Mouse (Mus musculus) B cell, adult 2 months (primary cell): ENCODE measurements around the gene Olfr697.
"Not testable (repeated sequence)": the region's sequence is repeated elsewhere in the genome, so short reads cannot be mapped to it uniquely, and the experiment has no call there.

ENCODE experiments used
- DNase-seq, 2 experiments: peaks; one replicate each; pipeline ENCODE4 v3.0.0; 2022

The Olfr697 gene

DNA sequence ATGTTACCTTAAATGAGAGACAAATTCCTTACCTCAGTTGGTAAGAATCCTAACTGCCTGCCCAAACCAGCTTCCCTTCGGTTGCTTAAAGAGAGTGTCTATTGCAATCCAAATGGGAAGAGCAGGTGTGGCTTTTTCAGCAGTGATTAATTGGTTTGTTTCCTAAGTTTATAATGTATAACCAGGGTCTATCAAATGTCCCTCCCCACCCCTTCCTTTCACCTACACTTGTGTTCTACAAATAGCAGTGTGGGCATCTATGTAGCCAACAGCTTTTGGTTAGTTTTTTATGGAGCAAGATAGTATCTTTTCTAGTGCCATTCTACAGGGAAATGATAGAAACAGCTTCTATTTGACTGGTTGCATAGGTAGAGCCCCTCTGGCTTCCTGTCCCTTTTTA, at the start of gene Olfr697:
Olfr697 (minus strand) TSS at position 101 of the 400 bp plus-strand sequence.
- no peak for DNase-seq

DNA sequence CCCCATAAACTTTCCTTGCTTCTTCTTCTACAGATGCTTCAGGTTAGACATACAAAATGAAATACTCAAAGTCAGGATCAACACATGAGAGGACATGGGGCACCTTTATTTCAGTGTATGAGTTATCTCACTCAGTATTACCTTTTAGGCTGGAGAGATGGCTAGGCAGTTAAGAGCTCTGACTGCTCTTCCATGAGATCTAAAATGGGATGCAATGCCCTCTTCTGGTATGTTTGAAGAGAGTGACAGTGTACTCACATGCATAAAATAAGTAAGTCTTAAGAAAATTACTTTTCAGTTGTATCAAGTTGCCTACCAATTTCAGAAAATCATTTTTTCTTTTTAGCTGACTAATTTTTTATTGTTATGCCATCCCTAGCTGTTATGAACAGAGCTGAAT, 46.1 kb upstream of the Olfr697 start:
- DNase-seq, result no peak

DNA sequence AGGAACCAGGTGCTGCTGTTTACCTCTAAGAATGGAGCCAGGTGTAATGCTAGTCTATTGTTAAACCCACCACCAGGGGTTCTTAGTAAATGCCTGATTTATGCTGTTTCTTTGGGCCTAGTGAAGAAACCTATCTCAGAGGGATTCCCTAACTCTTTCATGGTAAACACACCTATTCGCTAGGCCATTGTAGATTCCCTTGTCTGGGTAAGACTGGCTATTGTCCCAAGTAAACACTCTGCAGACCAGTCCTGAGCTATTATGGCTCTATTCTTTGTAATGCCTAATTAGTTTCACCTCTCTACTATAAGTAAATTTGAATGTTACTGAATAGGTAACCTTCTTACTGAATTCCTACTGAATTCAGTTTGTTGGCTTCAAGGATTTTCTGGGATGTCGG, 18.8 kb upstream of the Olfr697 start:
- not testable (repeated sequence) for DNase-seq

DNA sequence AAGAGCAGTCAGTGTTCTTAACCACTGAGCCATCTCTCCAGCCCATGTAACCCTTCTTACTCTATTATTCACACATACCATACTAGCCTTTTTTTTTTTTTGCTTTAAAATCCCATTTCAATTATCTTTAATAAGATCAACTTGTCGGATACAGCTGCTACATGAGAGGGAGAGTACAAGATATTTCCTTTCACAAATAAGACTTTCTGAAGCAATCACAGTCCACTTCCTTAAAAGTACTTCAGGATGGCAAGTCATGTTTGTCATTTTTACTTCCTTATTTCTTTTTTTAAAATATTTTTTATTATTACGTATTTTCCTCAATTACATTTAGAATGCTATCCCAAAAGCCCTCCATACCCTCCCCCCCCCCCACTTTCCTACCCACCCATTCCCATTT, 16.6 kb upstream of the Olfr697 start:
- no peak for DNase-seq

DNA sequence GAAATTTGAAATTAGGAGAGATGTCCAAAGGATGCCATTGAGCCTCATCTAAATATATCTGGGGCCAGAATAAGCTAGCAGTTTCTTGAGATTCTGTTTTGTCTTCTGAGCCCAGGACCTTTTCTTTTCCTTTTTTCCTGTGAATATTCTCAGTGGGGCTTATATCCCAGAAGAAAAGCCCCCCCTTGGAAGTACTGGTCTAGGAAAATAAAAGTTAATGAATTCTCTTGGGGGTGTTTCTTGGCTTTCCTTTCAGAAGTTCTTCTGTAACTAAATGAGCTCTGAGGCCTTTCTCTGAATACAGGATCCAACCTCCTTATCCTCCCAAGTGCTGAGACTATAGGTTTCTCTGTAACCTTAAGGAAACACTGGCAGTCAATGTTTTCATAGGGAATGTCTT, 13.1 kb upstream of the Olfr697 start, which contains the start of gene Olfr698:
Olfr698 (minus strand) TSS at position 101 of the 400 bp plus-strand sequence.
- DNase-seq, result no peak

DNA sequence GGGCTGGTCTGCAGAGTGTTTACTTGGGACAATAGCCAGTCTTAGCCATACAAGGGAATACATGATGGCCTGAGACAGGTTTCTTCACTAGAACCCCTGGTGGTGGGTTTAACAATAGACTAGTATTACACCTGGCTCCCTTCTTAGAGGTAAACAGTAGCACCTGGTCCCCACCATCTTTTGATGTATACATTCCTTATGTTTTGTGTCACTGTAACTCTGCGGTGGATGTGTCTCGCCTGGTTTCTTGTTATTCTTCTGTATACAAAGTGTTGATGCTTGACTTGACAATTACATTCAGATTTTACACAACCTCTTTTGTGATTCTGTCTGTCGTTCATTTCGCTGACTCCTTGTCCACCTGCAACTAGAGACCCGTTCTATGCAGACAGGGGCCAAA, 3.6 kb upstream of the Olfr697 start:
- DNase-seq, result no peak

DNA sequence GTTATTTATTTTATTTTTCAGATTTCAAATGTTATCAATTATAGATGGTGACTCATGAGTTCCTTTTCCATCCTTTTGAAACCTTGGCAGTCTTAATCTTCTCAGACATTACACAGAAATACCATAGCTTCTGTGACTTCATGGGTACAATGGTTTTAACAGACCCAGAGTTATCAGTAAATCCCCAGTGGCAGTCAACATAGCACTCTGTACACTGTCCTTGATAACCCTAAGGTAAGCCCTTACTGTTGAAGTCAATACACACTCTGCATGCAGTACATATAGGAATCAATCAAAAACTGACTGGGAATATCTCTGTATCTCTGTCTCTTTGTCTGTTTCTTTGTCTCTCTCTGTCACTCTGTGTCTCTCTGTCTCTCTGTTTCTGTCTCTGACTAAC, 5.2 kb downstream of the Olfr697 start:
- no peak for DNase-seq

DNA sequence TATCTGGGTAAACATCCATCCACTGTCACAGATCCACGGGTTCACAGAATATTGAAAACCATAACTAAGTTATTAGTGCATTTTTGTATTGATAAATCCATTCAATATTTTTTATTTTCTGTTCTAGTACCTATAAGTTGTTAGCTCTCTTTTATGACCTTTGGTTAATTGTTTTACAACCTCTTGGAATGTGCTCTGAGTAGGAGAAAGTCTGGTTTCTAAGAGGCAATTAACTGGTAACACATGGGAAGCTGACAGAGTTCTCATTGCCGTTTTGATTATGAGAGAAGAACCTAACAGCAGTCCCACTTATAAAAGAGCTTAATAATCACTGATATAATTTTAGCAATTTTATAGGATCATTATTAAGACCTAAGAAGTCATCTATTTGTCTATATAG, 8.5 kb downstream of the Olfr697 start:
- DNase-seq, result no peak

DNA sequence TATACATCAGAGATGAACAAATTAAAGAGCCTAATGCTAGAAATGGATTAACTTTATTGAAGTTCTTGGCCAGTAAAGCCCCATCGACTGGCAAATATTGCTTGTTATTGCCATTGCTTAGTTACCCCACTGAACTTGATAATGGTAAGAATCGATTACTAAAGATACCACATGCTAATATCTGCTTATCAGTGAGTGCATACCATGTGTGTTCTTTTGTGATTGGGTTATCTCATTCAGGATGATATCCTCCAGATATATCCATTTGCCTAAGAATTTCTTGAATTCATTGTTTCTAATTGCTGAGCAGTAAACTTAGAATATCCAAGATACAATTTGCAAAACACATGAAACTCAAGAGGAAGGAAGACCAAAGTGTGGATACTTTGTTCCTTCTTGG, 16.6 kb downstream of the Olfr697 start:
- not testable (repeated sequence) for DNase-seq

DNA sequence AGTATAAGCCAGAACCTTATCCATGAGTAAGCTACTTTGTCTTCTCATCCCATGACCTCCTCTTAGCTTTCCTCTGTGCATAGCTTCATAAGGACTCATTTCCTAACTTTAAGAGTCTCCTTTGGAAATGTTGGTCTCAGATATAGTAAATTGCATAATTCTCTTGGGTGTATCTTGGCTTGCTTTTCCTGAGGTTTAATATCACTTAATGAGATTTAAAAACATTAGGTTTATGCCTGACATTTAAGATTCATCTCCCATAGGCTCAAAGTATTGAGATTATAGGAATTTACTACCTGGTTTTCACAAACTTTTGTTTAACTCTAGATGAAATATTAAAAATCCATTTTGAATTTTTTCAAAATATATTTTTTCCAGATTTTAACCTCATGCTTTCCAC, 25.9 kb downstream of the Olfr697 start, which contains the start of gene Olfr695:
Olfr695 (minus strand) TSS at position 101 of the 400 bp plus-strand sequence.
- no peak for DNase-seq

DNA sequence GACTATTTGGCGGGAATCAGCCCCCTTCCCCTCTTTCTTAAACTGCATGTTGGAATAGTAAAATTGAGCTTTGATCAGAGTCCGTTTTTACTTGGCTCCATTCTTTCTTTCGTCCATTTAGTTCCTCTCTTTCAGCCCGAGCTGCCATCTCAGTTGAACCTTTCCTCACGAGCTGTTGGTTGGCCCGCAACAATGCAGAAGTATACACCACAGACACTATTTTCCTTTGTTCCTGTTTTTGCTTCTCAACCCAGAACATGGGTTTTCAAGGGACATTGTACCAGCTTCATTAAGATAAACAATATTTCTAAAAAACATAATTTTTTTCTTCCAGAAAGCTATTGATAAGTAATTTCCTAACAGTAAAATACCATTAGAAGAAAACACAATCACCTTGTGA, 30.8 kb downstream of the Olfr697 start:
- peak in 1 of 2 experiments; percentile 7 for DNase-seq

DNA sequence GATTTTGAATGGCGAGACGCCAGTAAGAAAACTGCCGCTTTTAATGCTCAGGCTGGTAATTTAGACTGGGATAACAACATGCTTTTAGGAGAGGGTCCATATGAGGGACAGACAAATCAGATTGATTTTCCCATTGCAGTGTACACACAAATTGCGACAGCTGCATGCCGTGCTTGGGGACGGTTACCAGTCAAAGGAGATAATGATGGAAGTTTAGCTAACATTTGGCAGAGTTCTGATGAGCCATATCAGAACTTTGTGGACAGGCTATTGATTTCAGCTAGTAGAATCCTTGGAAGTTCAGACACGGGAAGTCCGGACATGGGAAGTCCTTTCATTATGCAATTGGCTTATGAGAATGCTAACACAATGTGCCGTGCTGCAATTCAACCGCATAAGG, 34.5 kb downstream of the Olfr697 start:
- not testable (repeated sequence) for DNase-seq

DNA sequence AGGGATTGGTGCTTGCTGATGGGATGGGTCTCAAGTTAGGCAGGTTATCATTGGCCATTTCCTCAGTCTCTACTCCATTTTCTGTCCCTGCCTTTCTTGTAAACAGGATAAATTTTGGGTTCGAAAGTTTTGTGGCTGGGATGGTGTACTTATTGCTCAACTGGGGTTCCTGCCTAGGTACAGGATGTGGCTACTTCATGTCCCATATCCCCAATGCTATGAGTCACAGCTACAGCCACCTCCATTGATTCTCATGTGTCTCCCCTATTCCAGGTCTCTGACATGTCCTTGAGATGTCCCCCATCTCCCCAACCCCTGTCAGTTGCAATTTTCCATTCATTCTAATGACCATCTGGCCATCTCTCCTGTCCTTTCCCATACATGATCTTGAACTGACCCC, 45.4 kb downstream of the Olfr697 start:
- DNase-seq, result no peak

DNA sequence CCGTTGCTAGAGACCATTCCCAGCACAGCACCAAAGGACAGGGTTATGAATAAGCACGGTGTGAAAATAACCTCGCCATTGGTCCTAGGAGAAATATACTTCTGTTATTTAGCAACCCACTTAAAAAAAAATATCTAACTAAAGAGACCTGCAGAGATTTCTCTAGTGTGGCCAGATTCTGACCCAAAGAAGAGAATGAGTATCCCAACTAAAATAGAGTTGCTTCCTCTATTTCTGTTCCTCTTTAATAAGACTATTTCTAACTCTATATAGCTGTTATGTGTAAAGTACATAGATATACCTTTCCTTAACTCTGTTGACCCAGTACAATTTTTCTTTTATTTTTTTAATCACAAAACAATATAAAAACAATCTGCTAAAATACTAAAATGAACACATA, 49.3 kb downstream of the Olfr697 start:
- DNase-seq, result no peak

DNA sequence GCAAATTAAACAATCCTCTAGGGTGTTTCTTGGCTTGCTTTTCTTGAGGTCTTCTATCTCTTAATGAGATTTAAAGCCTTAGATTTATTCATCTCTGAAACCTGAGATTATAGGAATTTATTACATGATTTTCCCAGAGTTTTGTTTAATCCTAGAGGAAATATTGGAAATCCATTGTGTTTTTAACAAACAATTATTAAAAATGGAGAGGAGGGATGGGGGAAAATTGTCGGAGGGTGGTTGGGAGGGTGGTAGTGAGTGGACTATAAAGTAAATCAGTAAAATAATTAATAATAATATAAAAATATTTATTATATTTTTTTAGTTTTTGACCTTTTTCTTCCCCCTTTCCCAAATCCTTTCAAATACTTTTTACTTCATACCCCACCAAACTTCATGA, 50.5 kb downstream of the Olfr697 start, which contains the start of gene Olfr694:
Olfr694 (minus strand) TSS at position 101 of the 400 bp plus-strand sequence.
- no peak for DNase-seq
